Mouse (Mus musculus) MEL (cell line): ENCODE measurements around the gene Eif2b5.

ENCODE experiments used
- BHLHE40 ChIP-seq: IDR thresholded peaks from 2 replicates; pipeline ENCODE4 v1.6.1; 2012; ENCODE audit warnings: low read depth, mild to moderate bottlenecking, inconsistent platforms, low read length, improper control_type of control experiment, borderline replicate concordance
- CTCF ChIP-seq, 3 experiments: IDR thresholded peaks in 2 of 3; conservative IDR thresholded peaks in 1 of 3; 2 replicates each; pipeline ENCODE4 v1.5.1; 2011 to 2012; ENCODE audit warnings: low read length in 3 of 3, low read depth in 2 of 3, mild to moderate bottlenecking in 2 of 3, improper control_type of control experiment in 1 of 3, inconsistent platforms in 1 of 3, mixed read lengths in 1 of 3, moderate library complexity in 1 of 3; ENCODE audit not compliant: control insufficient read depth in 1 of 3, insufficient read depth in 1 of 3, poor library complexity in 1 of 3, severe bottlenecking in 1 of 3
- EP300 ChIP-seq, 2 experiments: IDR thresholded peaks; 2 replicates each; pipeline ENCODE4 v1.6.1; 2011; ENCODE audit warnings: improper control_type of control experiment in 2 of 2, low read length in 2 of 2, low read depth in 1 of 2, mild to moderate bottlenecking in 1 of 2
- POLR2A ChIP-seq, 2 experiments: IDR thresholded peaks; 2 replicates each; pipeline ENCODE4 v1.6.1; 2011 to 2012; ENCODE audit warnings: low read length in 2 of 2, mild to moderate bottlenecking in 2 of 2, control low read depth in 1 of 2, improper control_type of control experiment in 1 of 2, low read depth in 1 of 2, moderate library complexity in 1 of 2; ENCODE audit not compliant: control insufficient read depth in 1 of 2, insufficient read depth in 1 of 2, poor library complexity in 1 of 2
- TAL1 ChIP-seq: IDR thresholded peaks from 2 replicates; pipeline ENCODE4 v1.6.1; 2012; ENCODE audit warnings: mild to moderate bottlenecking, inconsistent platforms, low read length, moderate library complexity, mixed read lengths

DNA sequence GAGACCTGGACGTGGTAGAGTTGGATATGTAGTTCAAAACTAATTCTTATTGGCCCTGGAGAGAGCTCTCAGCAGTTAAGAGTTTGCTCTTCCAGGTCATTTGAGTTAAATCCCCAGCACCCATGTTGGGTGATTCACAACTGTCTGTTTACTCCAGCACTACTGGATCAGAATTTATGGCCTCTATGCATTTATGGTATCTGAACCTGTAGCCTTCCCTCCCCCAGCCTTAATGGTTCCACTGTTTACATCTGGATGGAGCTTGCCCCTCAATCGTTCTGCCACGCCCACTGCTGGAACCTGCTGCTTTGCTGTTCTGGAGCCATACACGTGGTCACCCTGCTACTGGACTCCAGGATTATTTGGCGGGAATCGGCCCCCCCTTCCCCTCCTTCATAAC lies 46.8 kb upstream of the Eif2b5 start:
- no peak for TF ChIP-seq BHLHE40
- no peak for TF ChIP-seq CTCF (IDR thresholded peaks at IDR 0.05 in 2 of 3, conservative IDR thresholded peaks at IDR 0.05 in 1 of 3; ENCODE audit: control insufficient read depth in 1 of 3, insufficient read depth in 1 of 3, low read depth in 2 of 3, low read length in 3 of 3, poor library complexity in 1 of 3, severe bottlenecking in 1 of 3)
- no peak for TF ChIP-seq POLR2A (IDR thresholded peaks at IDR 0.05; ENCODE audit: control insufficient read depth in 1 of 2, insufficient read depth in 1 of 2, low read depth in 1 of 2, low read length in 2 of 2, poor library complexity in 1 of 2)
- TF ChIP-seq EP300 (IDR thresholded peaks at IDR 0.05; ENCODE audit: low read depth in 1 of 2, low read length in 2 of 2): no peak
- TF ChIP-seq TAL1: no peak
